Comparison of ENCODE assay signal across 8 mouse cellular contexts in genomic region chr1:156940584-156940983, GRCm38 (mm10). TPM values are rescaled to one million over a fixed set of nuclear protein-coding genes. Genes with fewer than 3 reads are reported as not detected.
DNase-seq lines count a peak whose midpoint lies in the region; ATAC-seq lines count a peak whose summit lies in the region.

No protein-coding gene starts in this region.

- peak overlapping the region; percentile 42; the same call in 1 of the 2 replicates for H3K27ac ChIP-seq in kidney, embryonic 15.5 days
- no peak overlapping the region for H3K27ac ChIP-seq in embryonic facial prominence, embryonic 14.5 days (replicated peaks; ENCODE audit: low read depth, low read length)
- no peak overlapping the region for H3K27ac ChIP-seq in intestine, embryonic 14.5 days (ENCODE audit: low read depth)
- no peak overlapping the region for H3K27ac ChIP-seq in midbrain, embryonic 14.5 days (replicated peaks; ENCODE audit: low read depth, low read length)

- peak overlapping the region; percentile 92 for H3K4me2 ChIP-seq in kidney, embryonic 15.5 days
- peak overlapping the region; percentile 91 for H3K4me2 ChIP-seq in embryonic facial prominence, embryonic 14.5 days (ENCODE audit: low read depth, low read length)
- H3K4me2 ChIP-seq in intestine, embryonic 14.5 days (ENCODE audit: low read length) = peak overlapping the region; percentile 90
- peak overlapping the region; percentile 73 for H3K4me2 ChIP-seq in midbrain, embryonic 14.5 days (ENCODE audit: low read length)

- no peaks in the 10 kb centered on the region for H3K9me3 ChIP-seq in kidney, embryonic 15.5 days (replicated peaks)
- H3K9me3 ChIP-seq in embryonic facial prominence, embryonic 14.5 days (ENCODE audit: control insufficient read depth, low read length) = no peaks in the 10 kb centered on the region
- H3K9me3 ChIP-seq in intestine, embryonic 14.5 days (ENCODE audit: control insufficient read depth, low read length) = no peaks in the 10 kb centered on the region
- H3K9me3 ChIP-seq in midbrain, embryonic 14.5 days (ENCODE audit: control insufficient read depth, low read length) = no peaks in the 10 kb centered on the region

- no peak overlapping the region for H3K9ac ChIP-seq in kidney, embryonic 15.5 days
- no peak overlapping the region for H3K9ac ChIP-seq in embryonic facial prominence, embryonic 14.5 days (ENCODE audit: low read depth, low read length)
- H3K9ac ChIP-seq in intestine, embryonic 14.5 days (ENCODE audit: low read length) = no peak overlapping the region
- no peak overlapping the region; the same call in 1 of the 2 replicates for H3K9ac ChIP-seq in midbrain, embryonic 14.5 days (replicated peaks; ENCODE audit: low read length)

- H3K27me3 ChIP-seq in kidney, embryonic 15.5 days = no peaks in the 10 kb centered on the region
- H3K27me3 ChIP-seq in embryonic facial prominence, embryonic 14.5 days (replicated peaks; ENCODE audit: control insufficient read depth, insufficient read depth, low read length) = no peaks in the 10 kb centered on the region
- H3K27me3 ChIP-seq in intestine, embryonic 14.5 days (replicated peaks; ENCODE audit: control insufficient read depth, insufficient read depth, low read length) = 0 out of 2 replicates have a peak, but pooled peaks cover 2% of the 10 kb centered on the region
- H3K27me3 ChIP-seq in midbrain, embryonic 14.5 days (ENCODE audit: control insufficient read depth, insufficient read depth, low read length) = no peaks in the 10 kb centered on the region

- no peak for DNase-seq in kidney, postnatal 10 days
- no peak for DNase-seq in embryonic facial prominence, embryonic 14.5 days (ENCODE audit: low spot score)
- DNase-seq in intestine, embryonic 14.5 days (ENCODE audit: low spot score) = no peak
- DNase-seq in midbrain, embryonic 14.5 days = no peak
- DNase-seq in left cerebral cortex, postnatal 10 days (ENCODE audit: extremely low spot score in 1 of 2, low spot score in 2 of 2) = no peak
- DNase-seq in cerebellum, postnatal 4 days (ENCODE audit: low spot score in 2 of 2) = no peak
- DNase-seq in frontal cortex, postnatal 36 days (ENCODE audit: low spot score in 2 of 2) = no peak

- H3K4me1 ChIP-seq in kidney, embryonic 15.5 days = peaks cover 18% of the 10 kb centered on the region
- H3K4me1 ChIP-seq in embryonic facial prominence, embryonic 14.5 days (ENCODE audit: control insufficient read depth, insufficient read depth, low read length) = no peaks in the 10 kb centered on the region
- H3K4me1 ChIP-seq in intestine, embryonic 14.5 days (replicated peaks; ENCODE audit: control insufficient read depth, insufficient read depth, low read length) = 0 out of 2 replicates have a peak, but pooled peaks cover 9% of the 10 kb centered on the region
- peaks cover 20% of the 10 kb centered on the region for H3K4me1 ChIP-seq in midbrain, embryonic 14.5 days (ENCODE audit: control insufficient read depth, insufficient read depth, low read length)

- intact Hi-C loops in left cerebral cortex, postnatal 10 days (cut with DNase I) = no loop called here

- peak overlapping the region; percentile 96 for H3K4me3 ChIP-seq in kidney, embryonic 15.5 days (replicated peaks)
- H3K4me3 ChIP-seq in embryonic facial prominence, embryonic 14.5 days (ENCODE audit: low read depth, low read length) = peak overlapping the region; percentile 94; the same call in 1 of the 2 replicates
- H3K4me3 ChIP-seq in intestine, embryonic 14.5 days (ENCODE audit: low read depth, low read length) = peak overlapping the region; percentile 75; the same call in 1 of the 2 replicates
- H3K4me3 ChIP-seq in midbrain, embryonic 14.5 days (replicated peaks; ENCODE audit: low read depth, low read length) = peak overlapping the region; percentile 87

- H3K36me3 ChIP-seq in kidney, embryonic 15.5 days = no peaks in the 10 kb centered on the region
- no peaks in the 10 kb centered on the region for H3K36me3 ChIP-seq in embryonic facial prominence, embryonic 14.5 days (ENCODE audit: control insufficient read depth, insufficient read depth, low read length)
- no peaks in the 10 kb centered on the region for H3K36me3 ChIP-seq in intestine, embryonic 14.5 days (ENCODE audit: control insufficient read depth, insufficient read depth, low read length)
- no peaks in the 10 kb centered on the region for H3K36me3 ChIP-seq in midbrain, embryonic 14.5 days (ENCODE audit: control insufficient read depth, insufficient read depth, low read length)

- no peak for ATAC-seq in kidney, embryonic 15.5 days (replicated peaks; ENCODE audit: low FRiP score)
- ATAC-seq in embryonic facial prominence, embryonic 14.5 days (ENCODE audit: low read depth) = no peak
- no peak for ATAC-seq in intestine, embryonic 14.5 days (replicated peaks; ENCODE audit: low FRiP score, low TSS enrichment, low read depth)
- no peak for ATAC-seq in midbrain, embryonic 14.5 days (ENCODE audit: low FRiP score, low TSS enrichment)

- WGBS in kidney, embryonic 15.5 days = 37% methylated on average over 7 of the region's 7 CpGs
- 50% methylated on average over 7 of the region's 7 CpGs for WGBS in embryonic facial prominence, embryonic 14.5 days
- 43% methylated on average over 7 of the region's 7 CpGs for WGBS in intestine, embryonic 14.5 days
- WGBS in midbrain, embryonic 14.5 days = 57% methylated on average over 7 of the region's 7 CpGs

RNA-seq across cellular contexts. Expression of gene Ralgps2, which starts 1.2 kb away (rescaled TPM):
- 66.0 and 67.9 TPM in 2 replicates for polyA plus RNA-seq in kidney, embryonic 15.5 days (2015; fragmentation: Nextera tagmentation; extraction: Ambion mirVana)
- polyA plus RNA-seq in embryonic facial prominence, embryonic 14.5 days (2014; fragmentation: Nextera tagmentation; extraction: Ambion mirVana) = 69.6 and 79.1 TPM in 2 replicates
- 36.4 and 40.0 TPM in 2 replicates for polyA plus RNA-seq in intestine, embryonic 14.5 days (2014; fragmentation: Nextera tagmentation; extraction: Ambion mirVana)
- polyA plus RNA-seq in midbrain, embryonic 14.5 days (2014; fragmentation: Nextera tagmentation; extraction: Ambion mirVana) = 122 and 132 TPM in 2 replicates
- 10 to 100 TPM; 55.7 to 58.3 TPM for total RNA-seq in left cerebral cortex, postnatal 10 days (2021)
